Mouse (Mus musculus) c-Kit-positive CD71-positive TER-119-negative erythroid progenitor cells, embryonic 14.5 days (primary cell): Measurements from ENCODE around the gene Prkcz.
"Not testable (repeated sequence)": the region's sequence is repeated elsewhere in the genome, so short reads cannot be mapped to it uniquely, and the experiment has no call there.

Source experiments
- DNase-seq: peaks from one replicate; pipeline ENCODE4 v3.0.0-alpha.2; 2013; ENCODE audit warnings: low read depth

Gene Prkcz

GRCm38 (mm10) chr4:155283001-155283503, 78.1 kb downstream of the Prkcz start:
- no peak for DNase-seq

- no peak for DNase-seq
These were observed 78.9 kb downstream of the Prkcz start for GRCm38 (mm10) chr4:155282231-155282630.

- DNase-seq, result no peak
These were observed 79.5 kb downstream of the Prkcz start for GRCm38 (mm10) chr4:155281652-155282051.

GRCm38 (mm10) chr4:155281227-155281626, 79.9 kb downstream of the Prkcz start:
- DNase-seq, result no peak

GRCm38 (mm10) chr4:155280768-155281121, 80.4 kb downstream of the Prkcz start:
- DNase-seq, result no peak

GRCm38 (mm10) chr4:155279926-155280767, 81.0 kb downstream of the Prkcz start:
- DNase-seq, result no peak

GRCm38 (mm10) chr4:155279054-155279453, 82.1 kb downstream of the Prkcz start:
- peak; percentile 4 for DNase-seq

GRCm38 (mm10) chr4:155277963-155278362, 83.2 kb downstream of the Prkcz start:
- DNase-seq, result no peak

- no peak for DNase-seq
These were observed 86.3 kb downstream of the Prkcz start for GRCm38 (mm10) chr4:155274851-155275250.

GRCm38 (mm10) chr4:155274451-155274850, 86.7 kb downstream of the Prkcz start:
- no peak for DNase-seq

- DNase-seq, result no peak
These were observed 92.8 kb downstream of the Prkcz start for GRCm38 (mm10) chr4:155268382-155268781.

- no peak for DNase-seq
These were observed 93.5 kb downstream of the Prkcz start for GRCm38 (mm10) chr4:155267639-155268175.

- no peak for DNase-seq
These were observed 94.1 kb downstream of the Prkcz start for GRCm38 (mm10) chr4:155267047-155267543.

- DNase-seq, result no peak
These were observed 96.4 kb downstream of the Prkcz start for GRCm38 (mm10) chr4:155264521-155265321.

GRCm38 (mm10) chr4:155252253-155252652, 108.9 kb downstream of the Prkcz start:
- no peak for DNase-seq

- no peak for DNase-seq
These were observed 110.0 kb downstream of the Prkcz start for GRCm38 (mm10) chr4:155251147-155251546.

- DNase-seq, result no peak
These were observed 110.6 kb downstream of the Prkcz start for GRCm38 (mm10) chr4:155250361-155251117.

GRCm38 (mm10) chr4:155249648-155250351, 111.4 kb downstream of the Prkcz start, which contains the start of gene Faap20:
Gene Faap20 (plus strand): TSS chr4:155249802.
- peak; percentile 63 for DNase-seq

- DNase-seq, result peak; percentile 89
These were observed 111.9 kb downstream of the Prkcz start for GRCm38 (mm10) chr4:155249257-155249647.

GRCm38 (mm10) chr4:155248054-155248453, 113.1 kb downstream of the Prkcz start:
- DNase-seq, result not testable (repeated sequence)

- DNase-seq, result no peak
These were observed 114.5 kb downstream of the Prkcz start for GRCm38 (mm10) chr4:155246691-155247105.
